Mouse (Mus musculus) liver, adult 2 months (tissue): Measurements from ENCODE around the gene Epb41l3. TPM values are rescaled to one million over a fixed set of nuclear protein-coding genes. Genes with fewer than 3 reads are reported as not detected.

Experiments
- DNase-seq: peaks from one replicate; pipeline ENCODE4 v3.0.0-alpha.2; 2011; ENCODE audit warnings: low read depth, low spot score; ENCODE audit errors: extremely low read depth
- H3K27ac ChIP-seq: fragments of 200-500 bp; replicated peaks from 2 replicates; pipeline ENCODE4 v1.5.1; 2012; ENCODE audit warnings: low read depth, mild to moderate bottlenecking, control low read depth, inconsistent platforms, low read length; ENCODE audit not compliant: insufficient read depth
- H3K27me3 ChIP-seq: fragments of 200-500 bp; 2 replicates; pipeline ENCODE4 v1.6.1; 2012; ENCODE audit warnings: mild to moderate bottlenecking, moderate library complexity, low read length, inconsistent platforms; ENCODE audit not compliant: control insufficient read depth, insufficient read depth
- H3K36me3 ChIP-seq: fragments of 200-500 bp; 2 replicates; pipeline ENCODE4 v1.6.1; 2012; ENCODE audit warnings: low read length, inconsistent platforms; ENCODE audit not compliant: control insufficient read depth, insufficient read depth
- H3K4me1 ChIP-seq: fragments of 200-500 bp; 2 replicates; pipeline ENCODE4 v1.6.1; 2011; ENCODE audit warnings: low read length; ENCODE audit not compliant: control insufficient read depth, insufficient read depth
- H3K4me3 ChIP-seq: fragments of 200-500 bp; 2 replicates; pipeline ENCODE4 v1.5.1; 2011; ENCODE audit warnings: low read depth, mild to moderate bottlenecking, control low read depth, low read length, moderate library complexity; ENCODE audit not compliant: insufficient read depth
- H3K79me2 ChIP-seq: fragments of 200-500 bp; 2 replicates; pipeline ENCODE4 v1.6.1; 2012; ENCODE audit warnings: inconsistent platforms, mild to moderate bottlenecking, low read length, moderate library complexity; ENCODE audit not compliant: control insufficient read depth, insufficient read depth
- H3K9ac ChIP-seq: fragments of 200-500 bp; 2 replicates; pipeline ENCODE4 v1.6.1; 2012; ENCODE audit warnings: low read depth, mild to moderate bottlenecking, control low read depth, inconsistent platforms, low read length
- CTCF ChIP-seq: fragments of 200-500 bp; IDR thresholded peaks from 2 replicates; pipeline ENCODE4 v1.5.1; 2011; ENCODE audit warnings: low read depth, low read length, control low read depth
- POLR2A ChIP-seq: fragments of 200-500 bp; IDR thresholded peaks from 2 replicates; pipeline ENCODE4 v1.6.1; 2011; ENCODE audit warnings: low read length, control low read depth; ENCODE audit not compliant: insufficient read depth; ENCODE audit errors: extremely low read depth
- WGBS: fragments of 180-500 bp; shearing (Covaris S2); methylation state at CpG from one replicate; pipeline ENCODE4 v1.1.7; 2018; 5-methylcytosine and 5-hydroxymethylcytosine counted together
- polyA plus RNA-seq: library from polyadenylated mRNA; depleted of rRNA; stranded (reverse); fragments of >200 nt; gene quantifications from 2 replicates; pipeline ENCODE4 v1.2.3, GENCODE M21; 2012; rRNA removed
- total RNA-seq: library from RNA; depleted of rRNA; stranded (reverse); fragments of >200 nt; gene quantifications from 2 replicates; pipeline ENCODE4 v1.2.3, GENCODE M21; 2014; rRNA removed

The Epb41l3 gene
- total and polyA plus RNA-seq, 2 experiments = 0.69 to 3.6 TPM

GRCm38 (mm10) chr17:69303579-69304274, 228.2 kb downstream of the Epb41l3 start:
- no peaks in the 10 kb centered on the region for H3K79me2 ChIP-seq
- H3K4me1 ChIP-seq = no peaks in the 10 kb centered on the region
- no peak overlapping the region for H3K4me3 ChIP-seq
- H3K27ac ChIP-seq = no peak overlapping the region
- no peak overlapping the region for H3K9ac ChIP-seq
- no peaks in the 10 kb centered on the region for H3K27me3 ChIP-seq
- no peak for DNase-seq
- no peak for TF ChIP-seq POLR2A
- TF ChIP-seq CTCF = no peak
- H3K36me3 ChIP-seq = no peaks in the 10 kb centered on the region
- WGBS = 83% methylated on average over 11 of the region's 11 CpGs

GRCm38 (mm10) chr17:69307636-69308035, 232.2 kb downstream of the Epb41l3 start:
- H3K4me3 ChIP-seq = no peak overlapping the region
- no peaks in the 10 kb centered on the region for H3K36me3 ChIP-seq
- no peak for DNase-seq
- H3K4me1 ChIP-seq = no peaks in the 10 kb centered on the region
- TF ChIP-seq CTCF (no peak), POLR2A (no peak)
- no peaks in the 10 kb centered on the region for H3K79me2 ChIP-seq
- H3K27ac ChIP-seq = no peak overlapping the region
- H3K27me3 ChIP-seq = no peaks in the 10 kb centered on the region
- H3K9ac ChIP-seq = no peak overlapping the region
- 81% methylated on average over 9 of the region's 9 CpGs for WGBS

DNA sequence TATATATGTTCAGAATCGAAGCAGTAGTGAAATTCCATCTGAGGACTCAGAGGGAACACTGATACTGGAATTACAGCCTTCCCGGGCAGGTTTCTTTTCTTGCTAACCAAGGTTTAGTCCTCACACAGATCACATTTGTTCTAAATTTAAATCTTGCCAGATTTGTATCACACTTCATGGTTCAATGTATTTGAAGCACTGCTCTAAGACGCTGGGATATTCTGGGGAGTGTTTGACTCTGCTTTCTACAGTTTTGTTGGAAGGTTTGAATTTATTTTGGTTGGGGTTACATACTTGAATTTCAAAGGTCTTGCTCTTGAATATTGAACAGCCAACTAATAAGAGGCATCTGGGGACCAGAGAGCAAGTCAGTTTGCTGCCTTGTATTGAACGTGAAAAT, 234.4 kb downstream of the Epb41l3 start:
- no peak for DNase-seq
- 87% methylated on average over 4 of the region's 4 CpGs for WGBS
- Histone ChIP-seq H3K4me1 (no peaks in the 10 kb centered on the region), H3K36me3 (no peaks in the 10 kb centered on the region), H3K79me2 (no peaks in the 10 kb centered on the region), H3K27ac (no peak overlapping the region), H3K9ac (no peak overlapping the region), H3K27me3 (no peaks in the 10 kb centered on the region), H3K4me3 (no peak overlapping the region)
- TF ChIP-seq CTCF = no peak
- TF ChIP-seq POLR2A = no peak

- no peak overlapping the region for H3K4me3 ChIP-seq
- H3K27me3 ChIP-seq = no peaks in the 10 kb centered on the region
- no peaks in the 10 kb centered on the region for H3K79me2 ChIP-seq
- no peaks in the 10 kb centered on the region for H3K4me1 ChIP-seq
- no peaks in the 10 kb centered on the region for H3K36me3 ChIP-seq
- H3K9ac ChIP-seq = no peak overlapping the region
- no peak for TF ChIP-seq POLR2A
- no peak for TF ChIP-seq CTCF
- 82% methylated on average over 10 of the region's 10 CpGs for WGBS
- no peak for DNase-seq
- no peak overlapping the region for H3K27ac ChIP-seq
These were observed 245.0 kb downstream of the Epb41l3 start for GRCm38 (mm10) chr17:69320496-69320895.

- H3K36me3 ChIP-seq = no peaks in the 10 kb centered on the region
- 89% methylated on average over 2 of the region's 2 CpGs for WGBS
- no peak overlapping the region for H3K4me3 ChIP-seq
- TF ChIP-seq CTCF (no peak), POLR2A (no peak)
- no peak for DNase-seq
- H3K27ac ChIP-seq = no peak overlapping the region
- H3K9ac ChIP-seq = no peak overlapping the region
- H3K27me3 ChIP-seq = no peaks in the 10 kb centered on the region
- H3K79me2 ChIP-seq = no peaks in the 10 kb centered on the region
- H3K4me1 ChIP-seq = no peaks in the 10 kb centered on the region
These were observed 247.2 kb downstream of the Epb41l3 start for GRCm38 (mm10) chr17:69322721-69323120.

Other genes starting within 250 kb of the Epb41l3 start
- gene Tmem200c, start 249.1 kb upstream of the Epb41l3 start, total RNA-seq = not detected in 2 replicates
- gene Tmem200c, start 249.1 kb upstream of the Epb41l3 start, polyA plus RNA-seq = not detected in 2 replicates